Mouse (Mus musculus) CH12.LX (cell line): ENCODE data around the gene Galc.

Experiments
- CHD2 ChIP-seq: IDR thresholded peaks from 2 replicates; pipeline ENCODE4 v1.6.1; 2011; ENCODE audit warnings: low read length, improper control_type of control experiment
- CTCF ChIP-seq, 2 experiments: IDR thresholded peaks in 1 of 2; conservative IDR thresholded peaks in 1 of 2; 2 replicates each; pipeline ENCODE4 v1.5.1; 2011 to 2012; ENCODE audit warnings: low read depth in 2 of 2, low read length in 2 of 2, improper control_type of control experiment in 1 of 2, inconsistent platforms in 1 of 2, mild to moderate bottlenecking in 1 of 2, moderate library complexity in 1 of 2
- GABPA ChIP-seq: IDR thresholded peaks from 2 replicates; pipeline ENCODE4 v1.6.1; 2012; ENCODE audit warnings: low read depth, low read length, improper control_type of control experiment, inconsistent platforms; ENCODE audit not compliant: insufficient replicate concordance
- HCFC1 ChIP-seq: IDR thresholded peaks from 2 replicates; pipeline ENCODE4 v1.6.1; 2012; ENCODE audit warnings: low read depth, mild to moderate bottlenecking, inconsistent platforms, low read length, improper control_type of control experiment
- MAX ChIP-seq: IDR thresholded peaks from 2 replicates; pipeline ENCODE4 v1.6.1; 2011; ENCODE audit warnings: low read length, improper control_type of control experiment
- POLR2A ChIP-seq: IDR thresholded peaks from 2 replicates; pipeline ENCODE4 v1.6.1; 2011; ENCODE audit warnings: low read depth, mild to moderate bottlenecking, improper control_type of control experiment, low read length
- SIN3A ChIP-seq: IDR thresholded peaks from 2 replicates; pipeline ENCODE4 v1.6.1; 2012; ENCODE audit warnings: low read length, improper control_type of control experiment, inconsistent platforms

DNA sequence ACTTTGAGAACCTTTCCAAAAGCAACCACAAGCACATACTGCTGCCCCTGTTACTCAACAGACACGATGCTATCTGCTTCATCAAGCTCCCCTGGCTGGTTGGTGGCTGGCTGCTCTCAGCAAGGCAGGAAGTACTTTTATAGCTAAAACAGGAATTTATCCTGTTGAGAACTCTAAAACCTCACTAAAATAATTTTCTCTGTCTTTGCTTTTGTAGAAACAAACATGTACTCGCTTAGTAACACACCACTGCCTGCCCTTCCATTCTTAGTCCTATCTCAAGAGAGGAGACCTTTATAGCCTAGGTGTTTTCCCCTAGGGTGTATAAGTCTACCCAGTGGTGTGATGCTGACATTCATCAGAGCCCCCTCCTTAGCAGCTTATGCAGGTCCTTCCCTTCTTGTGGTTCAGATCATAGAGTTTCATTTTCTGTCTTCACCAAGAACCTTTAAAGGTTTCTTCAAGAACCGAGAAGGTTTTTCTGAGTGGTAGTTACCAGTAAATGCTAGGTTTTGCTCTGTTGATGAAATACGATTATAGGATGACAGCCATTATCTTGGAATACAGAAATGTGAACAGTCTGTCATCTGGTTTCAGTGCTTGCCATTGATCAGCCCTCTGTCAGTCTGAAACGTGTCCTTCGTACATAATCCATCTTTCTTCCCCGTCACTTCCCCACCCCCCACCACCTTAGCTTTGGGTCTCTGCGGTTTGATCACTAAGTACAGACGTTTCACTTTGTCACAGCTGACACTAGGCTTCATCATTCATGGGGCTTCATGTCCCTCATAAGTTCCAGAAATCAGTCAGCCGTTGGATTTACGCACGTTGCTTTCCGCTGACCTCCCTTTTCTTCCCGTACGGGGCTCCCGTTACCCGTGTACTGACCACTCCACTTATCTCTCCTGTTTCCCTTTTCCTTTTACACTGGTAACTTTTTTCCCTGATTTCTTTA lies 10.8 kb upstream of the Galc start:
- TF ChIP-seq POLR2A (peak; percentile 37), CTCF (conservative IDR thresholded peaks at IDR 0.05 in 1 of 2, IDR thresholded peaks at IDR 0.05 in 1 of 2; ENCODE audit: low read depth in 2 of 2, low read length in 2 of 2) (no peak), SIN3A (peak; percentile 89), CHD2 (peak; percentile 95), MAX (peak; percentile 77), GABPA (no peak; the same call in 1 of the 2 replicates), HCFC1 (no peak)
